Mouse (Mus musculus) erythroblast, embryonic 14.5 days (primary cell): ENCODE data around the gene Ccdc77.

ENCODE experiments used
- GATA1 ChIP-seq: IDR thresholded peaks from 2 replicates; pipeline ENCODE4 v1.6.1; 2012; ENCODE audit warnings: low read length, inconsistent platforms, mixed read lengths
- TAL1 ChIP-seq: IDR thresholded peaks from 3 replicates; pipeline ENCODE4 v1.6.1; 2012; ENCODE audit warnings: low read length, inconsistent platforms, mixed read lengths

DNA sequence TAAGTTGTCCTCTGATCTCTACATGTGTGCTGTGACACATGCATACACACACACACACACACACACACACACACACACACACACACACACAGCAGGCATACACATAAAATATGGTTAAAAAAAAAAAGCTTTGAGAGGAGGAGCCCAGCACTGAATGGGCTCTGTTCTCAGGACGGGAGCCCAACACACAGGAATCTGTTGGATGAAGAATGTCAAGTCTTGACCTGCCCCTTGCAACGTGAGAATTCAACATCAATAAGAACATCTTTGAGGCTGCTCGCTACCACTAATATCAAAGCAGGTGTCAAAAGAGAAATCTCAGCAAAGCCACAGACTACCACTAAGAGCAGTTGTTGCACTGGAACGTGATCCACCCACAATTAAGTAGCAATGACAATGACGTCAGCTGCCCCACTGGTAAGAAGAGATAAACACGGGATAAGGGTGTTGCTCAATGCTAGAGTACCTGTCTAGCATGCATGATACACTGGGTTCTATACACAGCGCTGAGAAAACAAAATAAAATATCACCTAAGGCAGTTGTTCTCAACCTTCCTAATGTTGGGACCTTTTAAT, 87.2 kb downstream of the Ccdc77 start:
- TF ChIP-seq GATA1 (no peak), TAL1 (no peak)
